In genomic region chr17:24695326-24696010, GRCm38 (mm10) we compare ENCODE assay signal across 9 mouse cellular contexts. TPM values are rescaled to one million over a fixed set of nuclear protein-coding genes. Genes with fewer than 3 reads are reported as not detected.
A peak's percentile ranks its signal among the peaks of the same experiment; 100 is the strongest.
DNase-seq lines count a peak whose midpoint lies in the region; ATAC-seq and TF ChIP-seq lines count a peak whose summit lies in the region.
"Had no signal": no experiment of that assay in that cellular context is flagged by ENCODE, and none has a peak within 500 bp of the region (broad histone marks: within the 10 kb centered on the region; RNA-seq: fewer than 3 reads in every experiment).

No protein-coding gene starts in this region.

- peaks cover 8% of the 10 kb centered on the region for H3K79me2 ChIP-seq in MEL (ENCODE audit: control insufficient read depth, insufficient read depth, low read length, poor library complexity)

- TF ChIP-seq RAD21 in MEL (IDR thresholded peaks at IDR 0.05; ENCODE audit: low read depth, low read length) = no peak

- H3K27ac ChIP-seq in heart, embryonic 14.5 days (replicated peaks in 1 of 2; ENCODE audit: control insufficient read depth in 1 of 2, insufficient read depth in 1 of 2, low read depth in 2 of 2, low read length in 2 of 2) = peak overlapping the region; percentile 70 to 82
- peak overlapping the region; percentile 75 for H3K27ac ChIP-seq in MEL (ENCODE audit: control insufficient read depth, low read depth, low read length)
- peak overlapping the region; percentile 88 for H3K27ac ChIP-seq in hindbrain, embryonic 12.5 days

- TF ChIP-seq POLR2A in MEL (IDR thresholded peaks at IDR 0.05; ENCODE audit: control insufficient read depth in 1 of 2, insufficient read depth in 1 of 2, low read depth in 1 of 2, low read length in 2 of 2, poor library complexity in 1 of 2) = no peak; a peak in 1 of 4 replicates

- TF ChIP-seq CTCF in MEL (IDR thresholded peaks at IDR 0.05 in 2 of 3, conservative IDR thresholded peaks at IDR 0.05 in 1 of 3; ENCODE audit: control insufficient read depth in 1 of 3, insufficient read depth in 1 of 3, low read depth in 2 of 3, low read length in 3 of 3, poor library complexity in 1 of 3, severe bottlenecking in 1 of 3) = no peak

- peak overlapping the region; percentile 91 for H3K9ac ChIP-seq in heart, embryonic 14.5 days (ENCODE audit: low read length)
- H3K9ac ChIP-seq in MEL (ENCODE audit: control insufficient read depth, low read depth, low read length, poor library complexity, severe bottlenecking) = peak overlapping the region; percentile 85
- peak overlapping the region; percentile 90 for H3K9ac ChIP-seq in hindbrain, embryonic 12.5 days

- H3K4me2 ChIP-seq in heart, embryonic 14.5 days (ENCODE audit: low read length) = peak overlapping the region; percentile 85
- peak overlapping the region; percentile 77 for H3K4me2 ChIP-seq in hindbrain, embryonic 12.5 days (replicated peaks)

- intact Hi-C loops in left cerebral cortex, postnatal 25 days (cut with DNase I) = no loop called here

- ATAC-seq in heart, embryonic 14.5 days (ENCODE audit: insufficient number of reproducible peaks, insufficient read depth, low FRiP score, low read depth) = peak; percentile 6; the same call in 1 of the 2 replicates
- peak; percentile 48 for ATAC-seq in hindbrain, embryonic 12.5 days (ENCODE audit: low FRiP score)

- H3K4me3 ChIP-seq in heart, embryonic 14.5 days (ENCODE audit: control insufficient read depth in 1 of 2, insufficient read depth in 1 of 2, low read depth in 1 of 2, low read length in 2 of 2) = peak overlapping the region; percentile 87 to 96
- peak overlapping the region; percentile 78 to 99 for H3K4me3 ChIP-seq in MEL (ENCODE audit: control insufficient read depth in 1 of 2, insufficient read depth in 1 of 2, low read depth in 2 of 2, low read length in 2 of 2)
- peak overlapping the region; percentile 78 for H3K4me3 ChIP-seq in hindbrain, embryonic 12.5 days

- no peak for TF ChIP-seq EP300 in MEL (IDR thresholded peaks at IDR 0.05; ENCODE audit: low read depth in 1 of 2, low read length in 2 of 2)

- 8% methylated on average over 47 of the region's 51 CpGs for WGBS in heart, embryonic 14.5 days
- WGBS in hindbrain, embryonic 12.5 days = 6% methylated on average over 44 of the region's 51 CpGs

- H3K9me3 ChIP-seq in heart, embryonic 14.5 days (ENCODE audit: control insufficient read depth, low read length) = no peaks in the 10 kb centered on the region
- H3K9me3 ChIP-seq in MEL (replicated peaks; ENCODE audit: insufficient read depth, low read length) = no peaks in the 10 kb centered on the region
- no peaks in the 10 kb centered on the region for H3K9me3 ChIP-seq in hindbrain, embryonic 12.5 days (replicated peaks)

- DNase-seq in heart, postnatal 4 days = no peak
- no peak for DNase-seq in MEL (ENCODE audit: low read depth, low spot score)
- DNase-seq in lung, postnatal 36 days = peak; percentile 10
- DNase-seq in urinary bladder, postnatal 14 days (ENCODE audit: low spot score) = no peak
- DNase-seq in layer of hippocampus, adult 9-11 months = no peak
- no peak for DNase-seq in left cerebral cortex, postnatal 25 days (ENCODE audit: low spot score in 2 of 2)

- H3K27me3 ChIP-seq in heart, embryonic 14.5 days (ENCODE audit: control insufficient read depth, insufficient read depth, low read length) = peaks cover 7% of the 10 kb centered on the region
- H3K27me3 ChIP-seq in MEL (ENCODE audit: control insufficient read depth in 1 of 2, insufficient read depth in 2 of 2, low read length in 2 of 2) = no peaks in the 10 kb centered on the region
- peaks cover 16% of the 10 kb centered on the region for H3K27me3 ChIP-seq in hindbrain, embryonic 12.5 days

- H3K36me3 ChIP-seq in heart, embryonic 14.5 days (ENCODE audit: control insufficient read depth, insufficient read depth, low read length) = peaks cover 36% of the 10 kb centered on the region
- H3K36me3 ChIP-seq in MEL (ENCODE audit: control insufficient read depth in 1 of 2, insufficient read depth in 2 of 2, low read length in 2 of 2) = peaks cover 0 to 2% of the 10 kb centered on the region in 2 experiments; a peak in 1 of 4 replicates
- H3K36me3 ChIP-seq in hindbrain, embryonic 12.5 days = peaks cover 15% of the 10 kb centered on the region

- H3K4me1 ChIP-seq in heart, embryonic 14.5 days (ENCODE audit: control insufficient read depth in 2 of 2, insufficient read depth in 2 of 2, low read length in 2 of 2) = peaks cover 2 to 12% of the 10 kb centered on the region in 2 experiments; a peak in 3 of 4 replicates
- H3K4me1 ChIP-seq in MEL (ENCODE audit: control insufficient read depth in 1 of 2, insufficient read depth in 2 of 2, low read length in 2 of 2) = peaks cover 2 to 10% of the 10 kb centered on the region in 2 experiments; a peak in 1 of 4 replicates
- peaks cover 26% of the 10 kb centered on the region for H3K4me1 ChIP-seq in hindbrain, embryonic 12.5 days

TF ChIP-seq in MEL, 35 proteins besides CTCF, POLR2A, EP300 and RAD21 (continues in another document):
- TF ChIP-seq MAX (IDR thresholded peaks at IDR 0.05; ENCODE audit: low read length) = 0 out of 2 replicates have a peak, but pooled peaks have one; percentile 4
- no peak for TF ChIP-seq USF2 (IDR thresholded peaks at IDR 0.05; ENCODE audit: borderline replicate concordance in 1 of 2, insufficient read depth in 1 of 2, low read depth in 1 of 2, low read length in 2 of 2)
- TF ChIP-seq MEF2A (IDR thresholded peaks at IDR 0.05; ENCODE audit: extremely low read depth, insufficient replicate concordance, low read depth, low read length, poor library complexity, severe bottlenecking) = no peak
- TF ChIP-seq ZC3H11A (IDR thresholded peaks at IDR 0.05; ENCODE audit: low read depth, low read length) = no peak
- TF ChIP-seq RCOR1 (IDR thresholded peaks at IDR 0.05; ENCODE audit: low read depth, low read length) = no peak
- TF ChIP-seq ZNF384 (IDR thresholded peaks at IDR 0.05; ENCODE audit: low read depth, low read length) = no peak
- TF ChIP-seq MYB (IDR thresholded peaks at IDR 0.05; ENCODE audit: low read depth, low read length) = no peak
- TF ChIP-seq MAFK (IDR thresholded peaks at IDR 0.05; ENCODE audit: borderline replicate concordance, low read depth, low read length) = no peak
- TF ChIP-seq SIN3A (IDR thresholded peaks at IDR 0.05; ENCODE audit: low read length) = 0 out of 2 replicates have a peak, but pooled peaks have one; percentile 58
- TF ChIP-seq TCF12 (IDR thresholded peaks at IDR 0.05; ENCODE audit: low read depth, low read length) = no peak
- no peak for TF ChIP-seq NELFE (IDR thresholded peaks at IDR 0.05; ENCODE audit: low read depth, low read length)
- no peak for TF ChIP-seq MAZ (IDR thresholded peaks at IDR 0.05; ENCODE audit: low read depth, low read length)
- no peak for TF ChIP-seq ELF1 (IDR thresholded peaks at IDR 0.05; ENCODE audit: low read depth, low read length)
- no peak for TF ChIP-seq KAT2A (conservative IDR thresholded peaks at IDR 0.05; ENCODE audit: low read depth, low read length)
- TF ChIP-seq ZKSCAN1 (IDR thresholded peaks at IDR 0.05; ENCODE audit: low read depth, low read length) = no peak
- 0 out of 2 replicates have a peak, but pooled peaks have one; percentile 4 for TF ChIP-seq MYC (IDR thresholded peaks at IDR 0.05; ENCODE audit: low read depth, low read length)
- no peak for TF ChIP-seq ZMIZ1 (IDR thresholded peaks at IDR 0.05; ENCODE audit: low read depth, low read length)

RNA-seq across cellular contexts. Expression of gene Gfer, which starts 0.5 kb away (rescaled TPM):
- polyA plus RNA-seq in heart, embryonic 14.5 days (2014; fragmentation: Nextera tagmentation; extraction: Ambion mirVana) = 29.3 and 29.7 TPM in 2 replicates
- 10 to 100 TPM; 23.3 to 25.6 TPM for total RNA-seq in heart, postnatal 4 days (2021)
- total RNA-seq in MEL (2012; rRNA removed) = 78.6 and 86.8 TPM in 2 replicates
- polyA plus RNA-seq in MEL (2012; ENCODE audit: insufficient read depth in 1 of 2, insufficient read length in 2 of 2, low read depth in 1 of 2, low replicate concordance in 2 of 2, missing spikeins in 1 of 2) = 10 to 100 TPM in 1 of 2 experiments, not detected in 1; 83.0 TPM
- 42.2 and 42.4 TPM in 2 replicates for polyA plus RNA-seq in hindbrain, embryonic 12.5 days (2016; fragmentation: Nextera tagmentation; extraction: Ambion mirVana)
- total RNA-seq in left cerebral cortex, postnatal 25 days (2021) = 10 to 100 TPM; 19.9 to 20.2 TPM

RNA-seq across cellular contexts. Expression of gene Noxo1, which starts 0.6 kb away (rescaled TPM):
- polyA plus RNA-seq in heart, embryonic 14.5 days (2014; fragmentation: Nextera tagmentation; extraction: Ambion mirVana) = 0.68 and 1.1 TPM in 2 replicates
- 1 to 10 TPM; 1.9 to 2.1 TPM for total RNA-seq in heart, postnatal 4 days (2021)
- total RNA-seq in MEL (2012; rRNA removed) = 0.39 and 0.62 TPM in 2 replicates
- polyA plus RNA-seq in MEL (2012; ENCODE audit: insufficient read depth in 1 of 2, insufficient read length in 2 of 2, low read depth in 1 of 2, low replicate concordance in 2 of 2, missing spikeins in 1 of 2) = 1 to 10 TPM in 1 of 2 experiments, not detected in 1; 2.4 TPM
- 3.6 and 4.8 TPM in 2 replicates for polyA plus RNA-seq in hindbrain, embryonic 12.5 days (2016; fragmentation: Nextera tagmentation; extraction: Ambion mirVana)
- total RNA-seq in left cerebral cortex, postnatal 25 days (2021) = 1 to 10 TPM; 3.1 to 3.7 TPM

RNA-seq across cellular contexts. Expression of gene Syngr3, which starts 5.7 kb away (rescaled TPM):
- 0.42 and 0.69 TPM in 2 replicates for polyA plus RNA-seq in heart, embryonic 14.5 days (2014; fragmentation: Nextera tagmentation; extraction: Ambion mirVana)
- total RNA-seq in heart, postnatal 4 days (2021) = under 1 TPM; 0.14 to 0.27 TPM
- 0.15 TPM in 1 of 2 replicates, not detected in the other for total RNA-seq in MEL (2012; rRNA removed)
- polyA plus RNA-seq in MEL (2012; ENCODE audit: insufficient read depth in 1 of 2, insufficient read length in 2 of 2, low read depth in 1 of 2, low replicate concordance in 2 of 2, missing spikeins in 1 of 2) = under 1 TPM in 1 of 2 experiments, not detected in 1; 0.68 TPM
- polyA plus RNA-seq in hindbrain, embryonic 12.5 days (2016; fragmentation: Nextera tagmentation; extraction: Ambion mirVana) = 30.6 and 32.1 TPM in 2 replicates
- 100 to 1,000 TPM; 203 to 214 TPM for total RNA-seq in left cerebral cortex, postnatal 25 days (2021)

RNA-seq across cellular contexts. Expression of gene Tbl3, which starts 12.0 kb away (rescaled TPM):
- 39.2 and 40.2 TPM in 2 replicates for polyA plus RNA-seq in heart, embryonic 14.5 days (2014; fragmentation: Nextera tagmentation; extraction: Ambion mirVana)
- 10 to 100 TPM; 25.2 to 29.2 TPM for total RNA-seq in heart, postnatal 4 days (2021)
- total RNA-seq in MEL (2012; rRNA removed) = 102 and 103 TPM in 2 replicates
- 100 to 1,000 TPM in 1 of 2 experiments, not detected in 1; 111 TPM for polyA plus RNA-seq in MEL (2012; ENCODE audit: insufficient read depth in 1 of 2, insufficient read length in 2 of 2, low read depth in 1 of 2, low replicate concordance in 2 of 2, missing spikeins in 1 of 2)
- 76.9 and 79.7 TPM in 2 replicates for polyA plus RNA-seq in hindbrain, embryonic 12.5 days (2016; fragmentation: Nextera tagmentation; extraction: Ambion mirVana)
- 10 to 100 TPM; 26.1 to 27.4 TPM for total RNA-seq in left cerebral cortex, postnatal 25 days (2021)

RNA-seq across cellular contexts. Expression of gene Rnf151, which starts 22.4 kb away (rescaled TPM):
- polyA plus RNA-seq in heart, embryonic 14.5 days (2014; fragmentation: Nextera tagmentation; extraction: Ambion mirVana) = not detected in 2 replicates
- total RNA-seq in heart, postnatal 4 days (2021) = not detected
- total RNA-seq in MEL (2012; rRNA removed) = 0.23 and 0.26 TPM in 2 replicates
- under 1 TPM in 1 of 2 experiments, not detected in 1; 0.40 TPM for polyA plus RNA-seq in MEL (2012; ENCODE audit: insufficient read depth in 1 of 2, insufficient read length in 2 of 2, low read depth in 1 of 2, low replicate concordance in 2 of 2, missing spikeins in 1 of 2)
- polyA plus RNA-seq in hindbrain, embryonic 12.5 days (2016; fragmentation: Nextera tagmentation; extraction: Ambion mirVana) = 0.18 and 0.35 TPM in 2 replicates
- not detected for total RNA-seq in left cerebral cortex, postnatal 25 days (2021)
- total RNA-seq: layer of hippocampus, postnatal 36 days had no signal

Comparison
In these comparisons a context has a peak if more than half of its experiments do, and no peak if none do; other contexts are left out.
1. RNA of gene Syngr3, which starts 5.7 kb away (total RNA-seq): 203 to 214 TPM in left cerebral cortex, postnatal 25 days; 0.14 to 0.27 TPM in heart, postnatal 4 days and 0.15 TPM in MEL; every median in the first group is over 100 times any median in the second.
2. Peak in every context shown above with its lines, with median percentiles within 50 percentile points of each other: H3K27ac ChIP-seq, H3K4me3 ChIP-seq and H3K9ac ChIP-seq.